Mouse (Mus musculus) c-Kit-negative CD71-positive TER-119-positive erythroid progenitor cells, embryonic 14.5 days (primary cell): ENCODE data around the gene 1700042G07Rik.

Source experiments
- DNase-seq: peaks from one replicate; pipeline ENCODE4 v3.0.0-alpha.2; 2013; ENCODE audit warnings: low read depth, low spot score

1700042G07Rik gene

DNA sequence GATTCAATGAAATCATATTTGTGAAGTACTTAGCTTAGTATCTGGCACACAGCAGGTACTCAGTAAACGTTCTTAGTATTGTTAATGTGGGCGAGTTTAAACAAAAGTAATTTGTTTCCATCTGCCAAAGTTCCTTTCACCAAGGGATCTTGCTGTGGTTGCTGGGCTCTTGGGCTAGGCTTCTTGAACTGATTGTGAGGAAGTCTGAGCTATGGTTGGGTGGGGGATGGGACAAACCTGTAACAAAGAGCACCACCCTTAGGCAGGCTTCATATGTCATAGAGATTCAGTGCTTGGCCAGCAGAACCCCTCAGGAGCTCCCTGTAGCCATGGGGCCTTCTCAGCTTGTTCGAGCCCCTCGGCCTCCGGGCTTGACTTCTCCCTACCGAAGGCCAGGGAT is at the start of gene 1700042G07Rik, which contains the start of gene Gm49337:
TSS of gene 1700042G07Rik (plus strand) at position 301 of the 400 bp plus-strand sequence.
TSS of gene Gm49337 (plus strand) at position 313 of the 400 bp plus-strand sequence.
- DNase-seq: no peak

DNA sequence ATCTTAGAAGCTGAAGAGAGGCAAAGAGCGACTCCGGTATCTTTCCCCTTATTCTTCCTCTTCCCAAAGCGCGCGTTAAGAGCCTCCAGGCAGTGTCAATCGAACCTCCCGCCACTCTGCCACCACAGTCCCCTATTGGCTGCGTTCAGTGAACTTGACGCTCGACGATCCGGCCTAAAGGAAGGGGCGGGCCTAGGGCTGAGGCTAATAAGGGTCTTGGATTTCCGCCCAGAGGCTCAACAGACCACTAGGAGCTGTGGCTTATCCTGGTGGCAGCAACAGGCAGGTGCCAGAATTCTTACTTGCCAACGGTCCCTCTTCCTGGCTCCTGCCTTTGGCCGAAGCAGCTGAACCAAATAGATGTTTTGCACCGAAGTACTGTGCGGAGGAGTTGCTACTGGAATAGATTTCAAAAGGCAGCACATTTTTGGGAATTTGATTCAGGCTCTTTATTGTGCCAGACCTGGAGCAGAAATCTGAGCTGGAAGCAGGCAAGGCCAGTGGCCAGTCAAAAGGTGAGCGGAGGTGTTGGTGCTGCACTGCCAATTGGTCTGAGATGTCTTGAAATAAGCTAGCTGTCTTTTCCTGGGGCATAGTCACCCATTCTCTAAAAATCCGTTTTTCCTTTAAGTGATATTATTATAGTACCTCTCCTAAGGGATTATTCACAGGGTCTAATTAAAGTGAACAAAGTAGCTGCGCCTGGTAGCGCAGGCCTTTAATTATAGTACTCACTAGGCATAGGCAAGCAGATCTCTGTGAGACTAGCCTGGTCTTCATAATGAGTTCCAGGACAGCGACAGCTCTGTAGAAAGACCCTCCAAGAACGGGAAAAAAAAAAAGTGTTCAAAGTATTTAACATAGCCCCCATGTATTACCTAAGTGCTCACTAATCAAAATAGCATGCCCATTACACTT is 49.3 kb upstream of the 1700042G07Rik start, which contains the start of the genes Rad54l and Pomgnt1:
TSS of gene Rad54l (minus strand) at position 89 of the 918 bp plus-strand sequence.
TSS of gene Pomgnt1 (plus strand) at position 239 of the 918 bp plus-strand sequence.
- DNase-seq: peak; percentile 77

- DNase-seq: no peak
These were observed 47.3 kb upstream of the 1700042G07Rik start for GRCm38 (mm10) chr4:116125803-116126386.

DNA sequence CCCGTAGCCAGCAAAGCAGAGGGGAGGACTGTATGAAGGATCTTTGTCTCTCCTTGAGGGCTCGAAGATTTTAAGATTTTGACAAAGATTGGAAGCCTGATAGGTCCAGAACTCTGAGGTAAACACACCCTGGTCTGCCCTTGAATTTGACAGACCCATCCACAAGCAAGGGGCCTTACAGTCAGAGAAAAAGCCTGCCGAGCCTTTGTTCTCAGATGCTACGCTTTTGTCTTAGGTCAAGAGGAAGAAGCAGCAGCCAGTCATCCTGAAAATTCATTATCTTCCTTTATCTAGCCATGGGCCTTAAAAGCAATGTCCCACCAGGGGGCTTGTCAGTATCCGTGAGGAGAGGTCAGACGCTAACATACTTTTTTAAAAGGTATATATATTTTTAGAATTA is 45.2 kb upstream of the 1700042G07Rik start:
- DNase-seq: no peak

- DNase-seq: no peak
These were observed 40.0 kb upstream of the 1700042G07Rik start for GRCm38 (mm10) chr4:116133126-116133525.

GRCm38 (mm10) chr4:116134990-116135389 is 38.2 kb upstream of the 1700042G07Rik start:
- DNase-seq: no peak

- DNase-seq: no peak
These were observed 35.7 kb upstream of the 1700042G07Rik start for GRCm38 (mm10) chr4:116137421-116137996.

- DNase-seq: no peak
These were observed 32.2 kb upstream of the 1700042G07Rik start for GRCm38 (mm10) chr4:116140801-116141574.

- DNase-seq: no peak
These were observed 31.4 kb upstream of the 1700042G07Rik start for GRCm38 (mm10) chr4:116141736-116142135.

DNA sequence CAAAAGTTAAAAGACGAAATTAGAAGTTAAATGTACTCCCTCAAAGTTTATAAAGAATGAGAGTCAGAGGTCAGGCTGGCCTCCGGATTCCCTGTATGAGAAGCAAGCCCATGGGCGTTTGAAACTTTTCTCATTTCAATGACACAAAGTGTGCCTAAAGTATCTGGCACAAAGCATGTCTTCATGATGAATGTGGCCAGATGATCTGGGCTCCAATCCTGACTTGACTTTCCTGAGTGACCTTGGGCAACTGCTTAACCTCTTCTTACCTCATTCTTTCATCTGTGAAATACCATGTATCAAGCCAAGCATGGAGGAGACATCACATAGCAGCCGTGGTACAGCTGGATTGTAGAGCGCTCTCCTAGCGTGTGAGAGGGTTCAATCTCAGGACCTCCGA is 30.9 kb upstream of the 1700042G07Rik start:
- DNase-seq: no peak

GRCm38 (mm10) chr4:116143317-116143811 is 29.8 kb upstream of the 1700042G07Rik start:
- DNase-seq: no peak

GRCm38 (mm10) chr4:116143891-116144717 is 29.1 kb upstream of the 1700042G07Rik start:
- no peak for DNase-seq

GRCm38 (mm10) chr4:116149812-116150155 is 23.4 kb upstream of the 1700042G07Rik start:
- DNase-seq: no peak

DNA sequence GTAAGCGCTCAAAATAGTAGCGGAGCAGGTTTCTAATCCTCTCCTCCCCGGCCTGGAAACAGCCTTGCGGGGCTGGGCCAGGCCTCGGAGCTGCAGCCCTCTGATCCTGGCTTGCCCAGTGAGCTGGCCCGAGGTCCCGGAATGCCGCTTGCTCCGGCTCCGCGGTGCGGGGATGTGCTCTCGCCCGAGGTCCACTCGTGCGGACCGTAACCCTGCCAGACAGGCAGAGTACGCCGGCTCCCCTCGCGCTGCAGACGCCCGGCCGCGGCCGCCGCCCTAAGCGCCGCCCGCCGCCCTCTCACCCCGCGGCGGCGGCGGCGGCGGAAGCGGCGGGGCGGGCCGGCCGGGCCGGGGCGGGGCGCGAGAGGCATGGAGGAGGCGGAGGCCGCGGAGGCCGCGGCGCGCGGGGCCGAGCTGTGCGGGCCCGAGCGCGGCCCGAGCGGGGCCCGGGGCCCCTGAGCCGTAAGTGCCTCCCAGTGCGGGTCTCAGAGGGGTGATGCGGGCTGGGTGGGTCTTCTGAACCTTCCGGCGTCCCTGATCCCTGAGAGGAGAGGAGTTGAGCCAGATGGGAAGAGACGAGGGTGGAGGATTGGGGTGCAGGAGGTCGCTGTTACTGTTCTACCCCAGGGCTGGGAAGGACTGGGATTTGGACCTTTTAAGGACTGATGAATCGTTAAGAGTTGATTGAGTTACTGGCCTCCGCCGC is 22.9 kb upstream of the 1700042G07Rik start:
- DNase-seq: peak; percentile 57

- DNase-seq: no peak
These were observed 22.3 kb upstream of the 1700042G07Rik start for GRCm38 (mm10) chr4:116150862-116151221.

DNA sequence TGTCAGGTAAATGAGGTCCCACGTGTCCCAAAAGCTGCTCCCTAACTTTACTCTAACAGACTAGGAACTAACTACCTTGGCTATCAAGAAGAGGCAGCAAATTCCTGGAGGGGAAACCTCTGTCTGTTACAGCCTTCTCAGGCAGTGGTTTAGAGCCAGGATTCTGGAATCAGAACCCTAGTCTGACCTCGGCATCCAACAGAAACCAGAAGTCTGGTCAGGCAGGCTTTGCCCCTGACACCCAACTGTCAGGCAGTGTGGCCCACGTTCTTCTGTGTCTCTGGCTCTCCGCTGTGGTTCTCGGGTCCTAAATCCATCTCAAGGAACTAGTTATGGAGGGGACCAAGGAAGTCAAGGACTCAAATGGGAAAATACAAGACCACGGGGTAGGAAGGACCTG is 21.9 kb upstream of the 1700042G07Rik start, which contains the start of gene Lurap1:
TSS of gene Lurap1 (minus strand) at position 101 of the 400 bp plus-strand sequence.
- no peak for DNase-seq

GRCm38 (mm10) chr4:116152702-116153101 is 20.5 kb upstream of the 1700042G07Rik start:
- no peak for DNase-seq

DNA sequence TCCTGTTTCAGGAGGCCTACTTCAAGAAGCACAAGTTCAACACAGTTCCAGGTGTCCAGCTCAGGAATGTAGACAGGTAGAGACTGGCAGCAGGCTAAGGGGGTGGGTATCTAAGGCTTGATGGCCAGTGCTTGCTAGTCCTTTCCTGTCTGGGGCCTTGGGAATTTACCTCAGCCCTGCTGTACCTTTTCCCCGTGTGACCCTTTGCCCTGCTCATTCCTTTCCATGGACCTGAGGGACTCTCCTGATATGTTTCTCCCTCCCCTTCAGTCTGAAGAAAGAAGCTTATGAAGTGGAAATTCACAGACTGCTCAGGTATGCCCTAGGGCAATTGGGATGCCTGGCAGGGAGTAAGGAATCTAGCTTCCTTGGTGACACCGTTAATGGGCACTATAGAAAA is 15.3 kb upstream of the 1700042G07Rik start:
- DNase-seq: no peak

DNA sequence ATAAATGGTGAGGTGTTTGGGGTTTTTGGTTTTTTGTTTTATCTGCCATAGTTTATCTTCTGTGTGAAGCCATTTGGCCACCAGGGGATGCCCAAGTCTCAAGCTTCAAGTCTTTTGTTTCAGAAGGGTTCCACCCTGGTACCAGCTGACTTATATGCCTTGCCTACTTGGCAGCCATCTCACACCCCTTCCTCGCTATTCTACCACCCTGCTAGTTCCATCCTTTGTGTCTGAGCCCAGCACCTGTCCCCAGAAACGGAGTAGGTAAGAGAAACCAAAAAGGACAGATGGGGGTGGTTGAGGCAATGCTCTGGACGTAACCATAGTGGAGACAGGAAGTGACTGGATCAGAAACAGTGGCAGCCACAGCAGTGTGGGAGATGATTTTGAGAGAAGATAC is 13.3 kb upstream of the 1700042G07Rik start:
- DNase-seq: no peak

DNA sequence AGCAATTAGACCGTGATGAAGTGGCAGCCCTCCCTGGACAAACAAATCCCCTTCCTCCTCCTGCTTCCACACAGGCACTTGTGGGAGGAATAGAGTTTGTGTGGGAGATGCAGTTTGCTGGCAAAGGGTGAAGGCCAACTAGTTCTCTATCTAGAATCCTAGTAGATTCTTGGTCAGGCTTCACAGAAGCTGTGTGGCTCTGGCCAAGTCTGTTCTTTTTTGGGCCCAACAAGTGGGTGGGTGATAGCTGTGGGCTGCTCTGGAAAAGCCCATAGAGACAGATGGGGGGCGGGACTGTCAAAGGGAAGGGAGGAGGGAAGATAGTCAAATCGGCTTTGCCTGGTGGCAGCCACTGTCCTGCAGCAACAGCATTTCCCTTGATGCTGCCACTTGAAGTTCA is 12.4 kb upstream of the 1700042G07Rik start:
- no peak for DNase-seq
